Mouse (Mus musculus): ENCODE data around the gene Tnfaip2.

DNA sequence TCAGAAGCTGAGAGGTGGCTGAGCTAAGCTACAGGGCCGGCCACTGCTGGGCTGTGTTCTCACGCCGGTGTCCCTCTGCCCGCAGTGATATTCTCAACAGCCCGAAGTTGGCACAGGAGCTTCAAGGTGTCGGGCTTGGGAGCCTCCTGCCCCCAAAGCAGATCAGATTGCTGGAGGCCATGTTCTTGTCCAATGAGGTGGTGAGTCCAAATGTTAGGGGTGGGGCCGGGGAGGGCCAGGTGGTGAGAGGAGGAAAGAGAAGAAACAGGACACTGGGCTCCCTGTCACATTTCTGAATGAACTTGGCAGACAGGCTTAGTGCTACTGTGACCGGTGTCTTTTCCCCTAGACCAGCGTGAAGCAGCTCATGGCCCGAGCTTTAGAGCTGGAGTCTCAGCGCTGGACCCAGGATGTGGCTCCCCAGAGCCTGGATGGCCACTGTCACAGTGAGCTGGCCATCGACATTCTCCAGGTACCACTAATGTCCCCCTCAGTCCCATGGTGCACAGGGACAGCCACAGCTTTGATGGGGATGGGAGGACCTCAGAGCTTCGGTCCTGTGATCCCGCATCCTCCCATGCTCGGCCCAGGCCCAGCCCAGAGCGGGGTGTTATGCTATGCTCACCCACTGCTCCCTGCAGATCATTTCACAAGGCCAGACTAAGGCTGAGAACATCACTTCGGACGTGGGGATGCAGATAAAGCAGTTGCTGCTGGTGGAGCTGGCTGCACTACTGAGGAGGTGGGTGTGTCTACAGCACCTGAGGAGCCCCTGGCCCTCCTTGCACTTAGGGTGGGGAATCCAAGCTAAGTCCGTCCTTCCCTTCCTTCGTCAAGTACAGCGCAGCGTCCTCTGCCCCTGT is 5.9 kb downstream of the Tnfaip2 start:
- no peak for TF ChIP-seq CTCF (IDR thresholded peaks at IDR 0.05; ENCODE audit: low read depth, low read length)
- no peak for TF ChIP-seq GATA1 (IDR thresholded peaks at IDR 0.05; ENCODE audit: borderline replicate concordance, low read length)
- no peak; the same call in 1 of the 2 replicates for TF ChIP-seq POLR2AphosphoS5 (IDR thresholded peaks at IDR 0.05; ENCODE audit: insufficient replicate concordance, low read depth, low read length)
- no peak for TF ChIP-seq TAL1 (conservative IDR thresholded peaks at IDR 0.05; ENCODE audit: low read depth, low read length)
- TF ChIP-seq GATA2 (IDR thresholded peaks at IDR 0.05; ENCODE audit: borderline replicate concordance, low read depth, low read length), result no peak

Data from G1E (cell line).